Mouse (Mus musculus): ENCODE measurements around the gene Fancd2.
A peak's percentile ranks its signal among the peaks of the same experiment; 100 is the strongest.

Fancd2 gene

GRCm38 (mm10) chr6:113614152-113614551, 82.7 kb downstream of the Fancd2 start:
- DNase-seq: no peak

DNA sequence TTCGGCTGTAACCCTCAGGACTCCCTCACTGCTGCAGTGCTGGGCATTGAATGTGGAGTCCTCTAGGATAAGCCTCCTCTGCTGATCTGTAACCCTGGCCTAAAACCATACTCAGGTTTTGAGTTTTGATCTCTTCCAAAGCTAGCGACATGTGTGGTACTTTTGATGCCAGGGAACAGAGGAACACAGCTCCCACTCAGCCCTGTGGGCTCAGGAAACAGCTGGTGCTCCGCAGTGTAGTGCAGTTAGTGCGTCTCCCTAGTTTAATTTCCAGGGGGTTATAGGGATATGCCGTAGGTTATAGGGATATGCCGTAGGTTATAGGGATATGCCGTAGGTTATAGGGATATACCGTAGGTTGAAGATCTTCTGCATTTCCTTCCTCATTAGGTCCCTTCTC, 83.5 kb downstream of the Fancd2 start:
- no peak for DNase-seq

DNA sequence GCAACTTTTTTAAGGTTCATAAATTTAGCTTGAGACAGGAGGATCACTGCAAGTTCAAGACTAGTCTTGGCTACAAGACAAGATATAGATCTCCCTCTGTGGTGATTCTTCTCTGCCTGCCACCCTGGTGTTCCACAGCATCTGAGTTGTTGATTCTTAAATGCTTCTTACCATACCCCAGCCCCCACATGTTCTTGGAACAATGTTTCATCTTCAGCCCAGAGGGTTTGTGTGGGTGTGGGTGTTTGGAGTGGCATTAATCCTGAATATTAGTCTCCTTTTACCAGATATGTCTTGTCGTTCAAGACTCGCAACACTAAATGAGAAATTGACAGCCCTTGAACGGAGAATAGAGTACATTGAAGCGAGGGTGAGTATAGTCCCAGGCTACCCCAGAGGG, 84.0 kb downstream of the Fancd2 start:
- DNase-seq: no peak

GRCm38 (mm10) chr6:113623386-113623785, 91.9 kb downstream of the Fancd2 start:
- DNase-seq: no peak

GRCm38 (mm10) chr6:113623941-113624751, 92.7 kb downstream of the Fancd2 start, which contains the start of gene Vhl:
Gene Vhl (plus strand): TSS chr6:113623959.
- DNase-seq: peak; percentile 85 to 88

DNA sequence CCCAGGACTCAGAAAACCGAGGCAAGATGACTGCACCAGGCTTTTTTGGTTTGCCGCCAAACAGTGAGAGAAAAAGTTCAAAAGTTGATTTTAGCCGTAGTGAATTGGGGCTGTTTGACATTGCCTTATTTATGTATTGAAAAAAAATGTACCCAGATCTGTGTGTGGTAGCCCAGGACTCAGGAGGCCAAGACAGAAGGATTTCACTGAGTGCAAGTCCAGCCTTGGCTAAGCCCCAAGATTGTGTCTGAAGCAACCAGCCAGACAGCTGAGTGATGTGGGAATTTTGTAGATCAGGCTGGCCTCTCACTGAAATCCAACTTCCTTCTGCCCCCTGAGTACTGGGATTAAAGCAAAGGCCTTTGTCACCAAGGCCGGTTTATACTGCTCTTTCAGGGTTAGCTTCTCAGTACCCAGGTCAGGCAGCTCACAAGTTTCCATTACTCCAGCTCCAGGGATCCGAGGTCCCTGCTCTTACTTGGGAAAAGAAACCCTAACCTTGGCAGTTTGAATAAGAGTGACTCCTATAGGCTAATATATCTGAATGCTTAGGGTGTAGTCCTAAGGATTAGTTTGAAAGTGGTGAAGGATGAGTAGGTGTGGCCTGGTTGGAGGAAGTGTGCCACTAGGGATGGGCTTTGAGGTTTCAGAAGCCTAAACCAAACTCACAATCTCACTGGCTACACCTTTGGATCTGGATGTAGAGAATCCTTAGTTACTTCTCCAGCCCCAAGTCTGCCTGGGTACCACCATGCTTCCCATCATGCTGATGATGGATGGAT, 93.7 kb downstream of the Fancd2 start:
- DNase-seq: peak; percentile 12 to 32

DNA sequence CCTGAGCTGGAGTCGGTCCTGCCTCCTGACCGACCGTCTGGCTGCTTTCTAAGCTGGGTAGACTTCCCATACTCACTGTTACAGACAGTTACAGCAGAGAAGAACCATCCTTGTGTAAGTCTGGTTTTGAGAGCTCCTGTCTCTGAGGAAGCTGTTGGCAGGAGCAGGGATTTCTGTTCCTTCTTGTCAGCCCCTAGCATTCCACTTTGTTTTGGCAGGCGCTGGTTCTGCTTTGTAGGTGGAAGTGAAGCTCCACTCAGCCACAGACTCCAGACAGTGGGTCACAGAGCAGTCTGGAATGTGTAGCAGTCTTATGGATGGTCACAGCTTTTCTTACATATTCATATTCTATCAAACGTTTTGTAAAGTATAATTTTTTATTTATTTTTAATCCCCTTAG, 98.8 kb downstream of the Fancd2 start:
- no peak for DNase-seq

DNA sequence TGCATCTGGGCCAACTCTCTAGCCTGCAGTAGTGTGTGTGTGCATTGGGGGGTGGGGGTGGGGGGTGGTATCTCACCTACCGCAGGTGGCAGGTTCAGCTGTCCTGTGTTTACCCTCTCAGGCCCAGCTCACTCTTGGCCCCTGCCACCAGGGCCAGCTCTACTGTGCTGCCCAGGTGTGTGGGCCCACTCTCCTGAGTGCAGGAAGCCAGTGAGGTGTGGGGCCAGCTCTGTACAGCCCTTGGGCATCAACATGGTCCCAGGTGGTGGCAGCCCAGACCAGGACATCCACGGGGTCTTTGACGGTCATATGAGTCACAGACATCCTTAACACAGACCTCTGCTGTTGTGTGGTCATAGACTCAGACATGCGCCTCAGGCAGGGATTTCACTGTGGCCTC, 101.4 kb downstream of the Fancd2 start:
- DNase-seq: no peak

- peak; percentile 94 to 98 for DNase-seq
These were observed 107.0 kb downstream of the Fancd2 start, which contains the start of gene Irak2 for GRCm38 (mm10) chr6:113638302-113639040. Gene Irak2 (plus strand): TSS chr6:113638467.

DNA sequence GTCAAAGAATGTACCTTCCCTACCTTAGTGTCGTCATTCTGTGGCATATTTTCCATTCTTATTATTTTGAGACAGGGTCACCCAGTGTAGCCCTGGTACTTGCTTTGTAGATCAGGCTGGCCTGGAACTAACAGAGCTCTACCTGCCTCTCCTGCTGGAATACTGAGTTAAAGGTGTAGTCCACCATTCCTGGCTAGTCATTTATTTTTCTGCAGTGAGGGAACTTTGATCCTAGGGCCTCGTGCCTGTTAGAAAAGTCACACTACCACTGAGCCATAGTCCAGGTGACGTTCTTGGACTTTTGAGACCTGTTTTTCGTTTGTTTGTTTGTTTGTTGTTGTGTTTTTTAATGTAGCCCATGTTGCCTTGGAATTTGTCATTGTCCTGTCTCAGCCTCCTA, 107.7 kb downstream of the Fancd2 start:
- DNase-seq: no peak

- DNase-seq: no peak
These were observed 111.1 kb downstream of the Fancd2 start for GRCm38 (mm10) chr6:113642605-113643004.

DNA sequence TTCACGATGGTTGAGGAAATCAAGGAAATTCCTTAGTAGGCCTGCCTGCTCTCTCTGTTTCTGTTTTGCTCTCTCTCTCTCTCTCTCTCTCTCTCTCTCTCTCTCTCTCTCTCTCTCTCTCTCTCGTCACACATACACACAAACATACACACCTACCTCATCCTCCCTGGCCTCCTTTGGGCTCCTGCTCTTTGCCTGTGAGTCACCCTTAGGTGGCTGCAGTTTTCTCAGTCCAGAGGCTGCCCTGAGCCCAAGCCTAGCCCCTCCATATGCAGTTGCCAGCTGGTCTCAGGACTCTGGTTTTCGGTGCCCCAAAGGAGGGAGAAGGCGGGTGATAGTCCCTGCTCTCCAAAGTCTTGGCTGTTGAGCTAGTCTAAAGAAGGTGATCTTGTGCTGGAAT, 111.5 kb downstream of the Fancd2 start:
- no peak for DNase-seq

GRCm38 (mm10) chr6:113643967-113644366, 112.5 kb downstream of the Fancd2 start:
- no peak for DNase-seq

GRCm38 (mm10) chr6:113644808-113645207, 113.3 kb downstream of the Fancd2 start:
- no peak for DNase-seq
